Mouse (Mus musculus) forebrain, embryonic 11.5 days (tissue): ENCODE results near the gene Camkv. TPM values are rescaled to one million over a fixed set of nuclear protein-coding genes. Genes with fewer than 3 reads are reported as not detected.

Source experiments
- ATAC-seq: fragments of 200-750 bp; cut with Nextera tagmentation; replicated peaks from 2 replicates; pipeline ENCODE4 v1.8.0; 2017; ENCODE audit warnings: moderate TSS enrichment; ENCODE audit not compliant: low FRiP score
- DNase-seq: peaks from one replicate; pipeline ENCODE4 v3.0.0-alpha.2; 2017; ENCODE audit warnings: low spot score
- H3K27ac ChIP-seq: fragments of 300-500 bp; sonication (generic); 2 replicates; pipeline ENCODE4 v1.5.1; 2014; ENCODE audit warnings: low read depth, low read length
- H3K27me3 ChIP-seq: fragments of 300-500 bp; sonication (generic); 2 replicates; pipeline ENCODE4 v1.6.1; 2014; ENCODE audit warnings: mild to moderate bottlenecking, low read length, mixed read lengths; ENCODE audit not compliant: control insufficient read depth, insufficient read depth
- H3K36me3 ChIP-seq: fragments of 300-500 bp; sonication (generic); 2 replicates; pipeline ENCODE4 v1.6.1; 2014; ENCODE audit warnings: mild to moderate bottlenecking, low read length, moderate library complexity, mixed read lengths; ENCODE audit not compliant: control insufficient read depth, insufficient read depth
- H3K4me1 ChIP-seq: fragments of 300-500 bp; sonication (generic); replicated peaks from 2 replicates; pipeline ENCODE4 v1.6.1; 2014; ENCODE audit warnings: low read length, mixed read lengths; ENCODE audit not compliant: control insufficient read depth, insufficient read depth
- H3K4me2 ChIP-seq: fragments of 300-500 bp; sonication (generic); 2 replicates; pipeline ENCODE4 v1.6.1; 2014; ENCODE audit warnings: low read depth, mild to moderate bottlenecking, low read length, moderate library complexity, mixed read lengths; ENCODE audit not compliant: severe bottlenecking
- H3K4me3 ChIP-seq: fragments of 300-500 bp; sonication (generic); 2 replicates; pipeline ENCODE4 v1.5.1; 2014; ENCODE audit warnings: low read depth, low read length
- H3K9ac ChIP-seq: fragments of 300-500 bp; sonication (generic); 2 replicates; pipeline ENCODE4 v1.6.1; 2014; ENCODE audit warnings: low read length
- H3K9me3 ChIP-seq: fragments of 300-500 bp; sonication (generic); 2 replicates; pipeline ENCODE4 v1.6.1; 2016; ENCODE audit warnings: low read length, mixed read lengths; ENCODE audit not compliant: control insufficient read depth
- WGBS: fragments of 180-500 bp; shearing (Covaris S2); extraction: QIAGEN DNeasy Blood & Tissue Kit; methylation state at CpG from one replicate; pipeline ENCODE4 v1.1.7; 2014; 5-methylcytosine and 5-hydroxymethylcytosine counted together
- polyA plus RNA-seq: library from polyadenylated mRNA; unstranded; fragments of >200 nt; fragmentation: Nextera tagmentation; extraction: Ambion mirVana; gene quantifications from 2 replicates; pipeline ENCODE4 v1.2.1, GENCODE M21; 2014

Camkv gene
- polyA plus RNA-seq, 1 experiment from 2014 or later = 8.0 TPM

- 51% methylated on average over 5 of the region's 5 CpGs for WGBS
- Histone ChIP-seq H3K27me3 (no peaks in the 10 kb centered on the region), H3K27ac (no peak overlapping the region), H3K9ac (no peak overlapping the region), H3K9me3 (no peaks in the 10 kb centered on the region), H3K36me3 (no peaks in the 10 kb centered on the region; the same call in 1 of the 2 replicates), H3K4me2 (no peak overlapping the region), H3K4me3 (no peak overlapping the region), H3K4me1 (0 out of 2 replicates have a peak, but pooled peaks cover 2% of the 10 kb centered on the region)
- ATAC-seq (0 out of 2 replicates have a peak, but pooled peaks have one; percentile 44), DNase-seq (no peak)
Observed at GRCm38 (mm10) chr9:107961881-107962280, 26.4 kb downstream of the Camkv start.

- ATAC-seq = no peak
- H3K36me3 ChIP-seq = no peaks in the 10 kb centered on the region; the same call in 1 of the 2 replicates
- no peaks in the 10 kb centered on the region for H3K9me3 ChIP-seq
- 93% methylated on average over 9 of the region's 9 CpGs for WGBS
- no peak overlapping the region for H3K4me2 ChIP-seq
- no peak overlapping the region for H3K9ac ChIP-seq
- H3K4me1 ChIP-seq = 0 out of 2 replicates have a peak, but pooled peaks cover 2% of the 10 kb centered on the region
- H3K4me3 ChIP-seq = no peak overlapping the region
- no peak overlapping the region for H3K27ac ChIP-seq
- H3K27me3 ChIP-seq = no peaks in the 10 kb centered on the region
- DNase-seq = no peak
Observed at GRCm38 (mm10) chr9:107962916-107963315, 27.4 kb downstream of the Camkv start.

GRCm38 (mm10) chr9:107963700-107964099 is 28.2 kb downstream of the Camkv start:
- H3K27me3 ChIP-seq = no peaks in the 10 kb centered on the region
- no peak overlapping the region for H3K9ac ChIP-seq
- H3K36me3 ChIP-seq = no peaks in the 10 kb centered on the region; the same call in 1 of the 2 replicates
- H3K27ac ChIP-seq = no peak overlapping the region
- 0 out of 2 replicates have a peak, but pooled peaks cover 2% of the 10 kb centered on the region for H3K4me1 ChIP-seq
- 27% methylated on average over 5 of the region's 5 CpGs for WGBS
- H3K9me3 ChIP-seq = no peaks in the 10 kb centered on the region
- no peak overlapping the region for H3K4me2 ChIP-seq
- no peak for ATAC-seq
- no peak overlapping the region for H3K4me3 ChIP-seq
- peak; percentile 91 for DNase-seq

- WGBS = 97% methylated on average over 9 of the region's 9 CpGs
- ATAC-seq = no peak
- Histone ChIP-seq H3K4me2 (no peak overlapping the region), H3K9ac (no peak overlapping the region), H3K9me3 (no peaks in the 10 kb centered on the region), H3K27me3 (no peaks in the 10 kb centered on the region), H3K4me1 (0 out of 2 replicates have a peak, but pooled peaks cover 2% of the 10 kb centered on the region), H3K36me3 (no peaks in the 10 kb centered on the region; the same call in 1 of the 2 replicates), H3K27ac (no peak overlapping the region), H3K4me3 (no peak overlapping the region)
- no peak for DNase-seq
Observed at GRCm38 (mm10) chr9:107964681-107965080, 29.2 kb downstream of the Camkv start.

- no peak overlapping the region for H3K9ac ChIP-seq
- DNase-seq = no peak
- peaks cover 5% of the 10 kb centered on the region; the same call in 1 of the 2 replicates for H3K36me3 ChIP-seq
- H3K4me3 ChIP-seq = no peak overlapping the region
- ATAC-seq = no peak
- H3K9me3 ChIP-seq = no peaks in the 10 kb centered on the region
- no peak overlapping the region for H3K27ac ChIP-seq
- no peak overlapping the region for H3K4me2 ChIP-seq
- H3K4me1 ChIP-seq = 0 out of 2 replicates have a peak, but pooled peaks cover under 1% of the 10 kb centered on the region
- 92% methylated on average over 10 of the region's 10 CpGs for WGBS
- no peaks in the 10 kb centered on the region for H3K27me3 ChIP-seq
Observed at GRCm38 (mm10) chr9:107966676-107967075, 31.2 kb downstream of the Camkv start.

- DNase-seq (no peak), ATAC-seq (no peak)
- Histone ChIP-seq H3K4me1 (no peaks in the 10 kb centered on the region), H3K36me3 (peaks cover 5% of the 10 kb centered on the region; the same call in 1 of the 2 replicates), H3K4me2 (no peak overlapping the region), H3K9ac (no peak overlapping the region), H3K9me3 (no peaks in the 10 kb centered on the region), H3K4me3 (no peak overlapping the region), H3K27ac (no peak overlapping the region), H3K27me3 (no peaks in the 10 kb centered on the region)
- 86% methylated on average over 6 of the region's 6 CpGs for WGBS
Observed at GRCm38 (mm10) chr9:107967437-107967836, 32.0 kb downstream of the Camkv start.

GRCm38 (mm10) chr9:107968531-107968930 is 33.1 kb downstream of the Camkv start:
- ATAC-seq = no peak
- DNase-seq = no peak
- Histone ChIP-seq H3K27me3 (no peaks in the 10 kb centered on the region), H3K9me3 (no peaks in the 10 kb centered on the region), H3K27ac (no peak overlapping the region), H3K4me1 (no peaks in the 10 kb centered on the region), H3K36me3 (peaks cover 5% of the 10 kb centered on the region; the same call in 1 of the 2 replicates), H3K4me3 (no peak overlapping the region), H3K4me2 (no peak overlapping the region), H3K9ac (no peak overlapping the region)
- WGBS = 92% methylated on average over 7 of the region's 7 CpGs

GRCm38 (mm10) chr9:107970311-107970710 is 34.8 kb downstream of the Camkv start:
- Histone ChIP-seq H3K9me3 (no peaks in the 10 kb centered on the region), H3K4me2 (no peak overlapping the region), H3K27me3 (no peaks in the 10 kb centered on the region), H3K27ac (no peak overlapping the region), H3K9ac (no peak overlapping the region), H3K4me3 (no peak overlapping the region), H3K4me1 (no peaks in the 10 kb centered on the region), H3K36me3 (peaks cover 5% of the 10 kb centered on the region; the same call in 1 of the 2 replicates)
- ATAC-seq = no peak
- DNase-seq = no peak
- 93% methylated on average over 5 of the region's 5 CpGs for WGBS
